ENCODE assay signal across 19 mouse cellular contexts in the genomic region with DNA sequence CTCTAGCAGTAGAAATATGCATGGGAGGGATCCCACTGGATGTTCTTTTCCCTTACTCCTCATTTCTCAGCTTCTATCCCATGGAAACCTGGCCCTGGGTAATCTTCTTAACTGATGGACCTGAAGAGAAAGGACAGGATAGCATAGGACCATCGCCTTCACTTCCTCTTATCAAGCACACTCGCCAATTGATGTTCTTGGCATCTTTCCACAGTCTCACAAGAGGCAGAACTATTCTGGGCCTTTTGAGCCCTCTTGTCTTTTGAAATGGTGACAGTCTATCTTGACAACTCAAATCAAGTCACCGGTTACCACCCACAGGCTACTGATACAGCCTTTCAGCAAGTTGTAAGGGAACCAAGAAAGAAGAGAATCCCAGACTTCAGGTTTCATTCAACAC.
"Had no signal": no experiment of that assay in that cellular context is flagged by ENCODE, and none has a peak within 500 bp of the region (broad histone marks: within the 10 kb centered on the region; RNA-seq: fewer than 3 reads in every experiment).

No protein-coding gene starts in this region.

- H3K36me3 ChIP-seq: lung, embryonic 15.5 days; midbrain, embryonic 10.5 days; midbrain, embryonic 13.5 days; midbrain, embryonic 15.5 days; neural tube, embryonic 13.5 days; neural tube, embryonic 15.5 days had no signal

- DNase-seq: lung, adult 18-20 months; lung, postnatal 14 days; lung, postnatal 4 days; retina, postnatal 1 day; right cerebral cortex, adult 18-20 months; right cerebral cortex, postnatal 25 days; right cerebral cortex, postnatal 4 days; spleen, adult 18-20 months; thymus, adult 18-20 months; thymus, postnatal 14 days; thymus, postnatal 36 days had no signal

- H3K4me1 ChIP-seq: midbrain, embryonic 15.5 days; neural tube, embryonic 15.5 days had no signal

- ATAC-seq: lung, postnatal 0 days; midbrain, embryonic 13.5 days; midbrain, embryonic 15.5 days had no signal

- H3K27me3 ChIP-seq: lung, embryonic 15.5 days; midbrain, embryonic 13.5 days; midbrain, embryonic 15.5 days; neural tube, embryonic 13.5 days; neural tube, embryonic 15.5 days had no signal

- H3K4me3 ChIP-seq: lung, embryonic 15.5 days; midbrain, embryonic 10.5 days; midbrain, embryonic 13.5 days; midbrain, embryonic 15.5 days; myocyte; neural tube, embryonic 13.5 days; neural tube, embryonic 15.5 days had no signal

- H3K27ac ChIP-seq: lung, embryonic 15.5 days; midbrain, embryonic 10.5 days; midbrain, embryonic 13.5 days; midbrain, embryonic 15.5 days; neural tube, embryonic 13.5 days; neural tube, embryonic 15.5 days had no signal

- H3K4me2 ChIP-seq: lung, embryonic 15.5 days; midbrain, embryonic 13.5 days; midbrain, embryonic 15.5 days; neural tube, embryonic 13.5 days; neural tube, embryonic 15.5 days had no signal

- H3K9me3 ChIP-seq: lung, embryonic 15.5 days; midbrain, embryonic 10.5 days; midbrain, embryonic 13.5 days; midbrain, embryonic 15.5 days; neural tube, embryonic 13.5 days; neural tube, embryonic 15.5 days had no signal

- H3K9ac ChIP-seq: lung, embryonic 15.5 days; midbrain, embryonic 13.5 days; midbrain, embryonic 15.5 days; neural tube, embryonic 13.5 days; neural tube, embryonic 15.5 days had no signal
